Mouse (Mus musculus): ENCODE data around the gene 2610507B11Rik.

GRCm38 (mm10) chr11:78301357-78302084 lies 40.0 kb downstream of the 2610507B11Rik start, which contains the start of gene Spag5:
- TF ChIP-seq CTCF (IDR thresholded peaks at IDR 0.05; ENCODE audit: borderline replicate concordance, control insufficient read depth, extremely low read depth, insufficient read depth, low read length, poor library complexity) = no peak
- TF ChIP-seq POLR2A (IDR thresholded peaks at IDR 0.05; ENCODE audit: control insufficient read depth, extremely low read depth, insufficient read depth, low read length, poor library complexity) = peak; percentile 48; the same call in 1 of the 2 replicates
